Mouse (Mus musculus) heart, embryonic 10.5 days (tissue): Measurements from ENCODE around the gene Sema3g. TPM values are rescaled to one million over a fixed set of nuclear protein-coding genes. Genes with fewer than 3 reads are reported as not detected.

Experiments
- DNase-seq: peaks from one replicate; pipeline ENCODE4 v3.0.0-alpha.2; 2017; ENCODE audit warnings: low spot score
- H3K27ac ChIP-seq: fragments of 300-500 bp; sonication (generic); 2 replicates; pipeline ENCODE4 v1.5.1; 2016; ENCODE audit warnings: mild to moderate bottlenecking
- H3K27me3 ChIP-seq: fragments of 300-500 bp; sonication (generic); 2 replicates; pipeline ENCODE4 v1.6.1; 2016; ENCODE audit warnings: mild to moderate bottlenecking; ENCODE audit not compliant: poor library complexity, insufficient read depth, severe bottlenecking
- H3K36me3 ChIP-seq: fragments of 300-500 bp; sonication (generic); 2 replicates; pipeline ENCODE4 v1.6.1; 2016; ENCODE audit warnings: mild to moderate bottlenecking, moderate library complexity
- H3K4me1 ChIP-seq: fragments of 300-500 bp; sonication (generic); 2 replicates; pipeline ENCODE4 v1.6.1; 2016; ENCODE audit warnings: mild to moderate bottlenecking
- H3K4me3 ChIP-seq: fragments of 300-500 bp; sonication (generic); 2 replicates; pipeline ENCODE4 v1.5.1; 2016; ENCODE audit warnings: mild to moderate bottlenecking, moderate library complexity
- H3K9me3 ChIP-seq: fragments of 300-500 bp; sonication (generic); 2 replicates; pipeline ENCODE4 v1.6.1; 2016; ENCODE audit warnings: mild to moderate bottlenecking, moderate library complexity
- WGBS: fragments of 180-500 bp; shearing (Covaris S2); methylation state at CpG from one replicate; pipeline ENCODE4 v1.1.7; 2016; 5-methylcytosine and 5-hydroxymethylcytosine counted together
- polyA plus RNA-seq: library from polyadenylated mRNA; unstranded; fragments of >200 nt; fragmentation: Nextera tagmentation; extraction: Ambion mirVana; gene quantifications from 2 replicates; pipeline ENCODE4 v1.2.1, GENCODE M21; 2016

The Sema3g gene
- polyA plus RNA-seq, 1 experiment from 2014 or later: 0.54 TPM

GRCm38 (mm10) chr14:31183541-31183940, 34.1 kb upstream of the Sema3g start:
- H3K27ac ChIP-seq: no peak overlapping the region
- 81% methylated on average over 5 of the region's 5 CpGs for WGBS
- no peak overlapping the region for H3K4me3 ChIP-seq
- H3K27me3 ChIP-seq: no peaks in the 10 kb centered on the region
- no peaks in the 10 kb centered on the region for H3K9me3 ChIP-seq
- H3K36me3 ChIP-seq: peaks cover 100% of the 10 kb centered on the region
- H3K4me1 ChIP-seq: peaks cover 26% of the 10 kb centered on the region
- no peak for DNase-seq

- no peak overlapping the region for H3K4me3 ChIP-seq
- H3K36me3 ChIP-seq: peaks cover 100% of the 10 kb centered on the region
- H3K4me1 ChIP-seq: peaks cover 33% of the 10 kb centered on the region
- 90% methylated on average over 12 of the region's 12 CpGs for WGBS
- DNase-seq: no peak
- no peaks in the 10 kb centered on the region for H3K9me3 ChIP-seq
- H3K27ac ChIP-seq: no peak overlapping the region
- no peaks in the 10 kb centered on the region for H3K27me3 ChIP-seq
These were observed 33.5 kb upstream of the Sema3g start for GRCm38 (mm10) chr14:31184195-31184594.

- no peak for DNase-seq
- H3K4me1 ChIP-seq: peaks cover 29% of the 10 kb centered on the region
- WGBS: 72% methylated on average over 4 of the region's 4 CpGs
- H3K9me3 ChIP-seq: no peaks in the 10 kb centered on the region
- H3K36me3 ChIP-seq: peaks cover 100% of the 10 kb centered on the region
- 0 out of 2 replicates have a peak overlapping the region, but pooled peaks have one; percentile 2 for H3K27ac ChIP-seq
- H3K4me3 ChIP-seq: no peak overlapping the region
- no peaks in the 10 kb centered on the region for H3K27me3 ChIP-seq
These were observed 31.0 kb upstream of the Sema3g start for GRCm38 (mm10) chr14:31186656-31187055.

GRCm38 (mm10) chr14:31188771-31189181, 28.9 kb upstream of the Sema3g start:
- no peak for DNase-seq
- Histone ChIP-seq H3K4me1 (peaks cover 23% of the 10 kb centered on the region), H3K9me3 (no peaks in the 10 kb centered on the region), H3K27ac (no peak overlapping the region), H3K27me3 (no peaks in the 10 kb centered on the region), H3K4me3 (no peak overlapping the region), H3K36me3 (peaks cover 100% of the 10 kb centered on the region)
- 64% methylated on average over 6 of the region's 6 CpGs for WGBS

- WGBS: 86% methylated on average over 3 of the region's 3 CpGs
- Histone ChIP-seq H3K4me1 (peaks cover 20% of the 10 kb centered on the region), H3K9me3 (no peaks in the 10 kb centered on the region), H3K4me3 (no peak overlapping the region), H3K36me3 (peaks cover 100% of the 10 kb centered on the region), H3K27me3 (no peaks in the 10 kb centered on the region), H3K27ac (no peak overlapping the region)
- no peak for DNase-seq
These were observed 28.3 kb upstream of the Sema3g start for GRCm38 (mm10) chr14:31189348-31189747.

- no peaks in the 10 kb centered on the region for H3K9me3 ChIP-seq
- peaks cover 98% of the 10 kb centered on the region for H3K36me3 ChIP-seq
- H3K27me3 ChIP-seq: no peaks in the 10 kb centered on the region
- no peak overlapping the region for H3K27ac ChIP-seq
- H3K4me1 ChIP-seq: peaks cover 35% of the 10 kb centered on the region
- no peak for DNase-seq
- WGBS: 62% methylated on average over 2 of the region's 2 CpGs
- H3K4me3 ChIP-seq: no peak overlapping the region
These were observed 25.7 kb upstream of the Sema3g start for GRCm38 (mm10) chr14:31191936-31192335.

- H3K27ac ChIP-seq: no peak overlapping the region
- H3K4me1 ChIP-seq: peaks cover 37% of the 10 kb centered on the region
- no peaks in the 10 kb centered on the region for H3K27me3 ChIP-seq
- peaks cover 98% of the 10 kb centered on the region for H3K36me3 ChIP-seq
- no peaks in the 10 kb centered on the region for H3K9me3 ChIP-seq
- WGBS: 90% methylated on average over 7 of the region's 7 CpGs
- DNase-seq: no peak
- H3K4me3 ChIP-seq: no peak overlapping the region
These were observed 23.9 kb upstream of the Sema3g start for GRCm38 (mm10) chr14:31193791-31194190.

GRCm38 (mm10) chr14:31194441-31194840, 23.2 kb upstream of the Sema3g start:
- Histone ChIP-seq H3K27ac (no peak overlapping the region), H3K9me3 (no peaks in the 10 kb centered on the region), H3K27me3 (no peaks in the 10 kb centered on the region), H3K4me3 (no peak overlapping the region), H3K4me1 (peaks cover 31% of the 10 kb centered on the region), H3K36me3 (peaks cover 98% of the 10 kb centered on the region)
- DNase-seq: no peak
- 88% methylated on average over 2 of the region's 2 CpGs for WGBS

GRCm38 (mm10) chr14:31194891-31195513, 22.7 kb upstream of the Sema3g start:
- DNase-seq: no peak
- Histone ChIP-seq H3K4me1 (peaks cover 27% of the 10 kb centered on the region), H3K4me3 (peak overlapping the region; percentile 13; the same call in 1 of the 2 replicates)

GRCm38 (mm10) chr14:31195521-31195920, 22.1 kb upstream of the Sema3g start:
- 87% methylated on average over 4 of the region's 4 CpGs for WGBS
- peaks cover 30% of the 10 kb centered on the region for H3K4me1 ChIP-seq
- H3K36me3 ChIP-seq: peaks cover 98% of the 10 kb centered on the region
- no peaks in the 10 kb centered on the region for H3K27me3 ChIP-seq
- H3K4me3 ChIP-seq: no peak overlapping the region
- H3K9me3 ChIP-seq: no peaks in the 10 kb centered on the region
- peak overlapping the region; percentile 69 for H3K27ac ChIP-seq
- DNase-seq: no peak

More at GRCm38 (mm10) chr14:31194891-31195513, 22.7 kb upstream of the Sema3g start:
- no peaks in the 10 kb centered on the region for H3K27me3 ChIP-seq
- H3K9me3 ChIP-seq: no peaks in the 10 kb centered on the region
- peaks cover 98% of the 10 kb centered on the region for H3K36me3 ChIP-seq
- peak overlapping the region; percentile 69 for H3K27ac ChIP-seq
- WGBS: 52% methylated on average over 14 of the region's 14 CpGs

GRCm38 (mm10) chr14:31195968-31196367, 21.7 kb upstream of the Sema3g start:
- Histone ChIP-seq H3K27ac (peak overlapping the region; percentile 69), H3K4me3 (no peak overlapping the region), H3K36me3 (peaks cover 98% of the 10 kb centered on the region), H3K27me3 (no peaks in the 10 kb centered on the region), H3K9me3 (no peaks in the 10 kb centered on the region), H3K4me1 (peaks cover 31% of the 10 kb centered on the region)
- no peak for DNase-seq

GRCm38 (mm10) chr14:31197547-31198516, 19.8 kb upstream of the Sema3g start:
- H3K4me1 ChIP-seq: peaks cover 31% of the 10 kb centered on the region
- H3K36me3 ChIP-seq: peaks cover 98% of the 10 kb centered on the region
- H3K9me3 ChIP-seq: no peaks in the 10 kb centered on the region
- 68% methylated on average over 16 of the region's 16 CpGs for WGBS
- H3K27me3 ChIP-seq: no peaks in the 10 kb centered on the region
- no peak for DNase-seq
- H3K27ac ChIP-seq: no peak overlapping the region
- no peak overlapping the region for H3K4me3 ChIP-seq

GRCm38 (mm10) chr14:31199599-31199998, 18.1 kb upstream of the Sema3g start:
- Histone ChIP-seq H3K4me1 (peaks cover 37% of the 10 kb centered on the region), H3K4me3 (no peak overlapping the region), H3K36me3 (peaks cover 98% of the 10 kb centered on the region), H3K27me3 (no peaks in the 10 kb centered on the region), H3K27ac (no peak overlapping the region), H3K9me3 (no peaks in the 10 kb centered on the region)
- WGBS: 95% methylated on average over 7 of the region's 7 CpGs
- DNase-seq: no peak
